Mouse (Mus musculus) bone marrow macrophage, adult 2 months (primary cell): Measurements from ENCODE around the gene Parp12.

Experiments
- CTCF ChIP-seq: IDR thresholded peaks from 2 replicates; pipeline ENCODE4 v1.5.1; 2012; ENCODE audit warnings: low read depth, mild to moderate bottlenecking, low read length, moderate library complexity
- POLR2A ChIP-seq: IDR thresholded peaks from 2 replicates; pipeline ENCODE4 v1.6.1; 2012; ENCODE audit warnings: mild to moderate bottlenecking, low read depth, low read length, borderline replicate concordance

GRCm38 (mm10) chr6:39131480-39131879, 13.3 kb upstream of the Parp12 start:
- no peak for TF ChIP-seq POLR2A
- no peak for TF ChIP-seq CTCF
